Mouse (Mus musculus) heart, adult 11 months (tissue): ENCODE results near the gene Slf1.

Experiments
- DNase-seq: peaks from one replicate; pipeline ENCODE4 v3.0.0; 2022

Slf1 gene

DNA sequence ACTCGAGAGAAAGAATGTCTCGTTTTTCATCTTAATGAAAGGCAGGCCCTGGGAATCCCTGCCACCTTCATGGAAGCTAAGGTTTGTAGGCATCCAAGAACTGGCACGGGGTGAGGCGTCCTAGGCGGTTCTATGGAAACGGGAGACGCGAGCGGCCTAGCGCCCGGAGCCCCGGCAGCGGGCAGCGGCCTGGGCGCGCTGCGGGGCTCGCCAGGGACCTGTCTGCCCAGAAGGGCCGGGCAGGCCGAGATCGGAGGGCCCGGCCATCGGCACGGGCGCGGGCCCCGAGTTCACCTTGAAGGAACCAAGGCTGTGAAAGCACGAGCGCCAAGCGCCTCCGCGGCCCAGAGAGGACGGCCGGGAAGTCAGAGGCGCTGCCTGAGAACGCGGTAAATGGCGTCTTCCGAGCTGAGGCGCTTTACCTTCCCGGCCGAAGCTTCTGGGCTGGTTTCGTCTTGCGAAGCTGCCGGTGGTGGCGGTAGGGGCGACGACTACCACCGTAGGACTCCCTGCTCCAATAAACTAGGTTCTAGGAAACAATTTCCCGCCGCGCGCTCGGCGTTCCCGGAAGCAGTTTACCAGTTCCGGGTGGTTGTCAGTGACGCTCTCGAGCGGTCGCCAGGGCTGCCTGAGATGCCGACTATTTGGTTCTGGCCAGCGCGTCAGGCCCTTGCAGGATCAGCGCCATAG is at the start of gene Slf1, which contains the start of gene 2210408I21Rik:
Slf1 (minus strand) TSS at position 543 of the 690 bp plus-strand sequence.
2210408I21Rik (plus strand) TSS at position 610 of the 690 bp plus-strand sequence.
- DNase-seq = peak; percentile 98

DNA sequence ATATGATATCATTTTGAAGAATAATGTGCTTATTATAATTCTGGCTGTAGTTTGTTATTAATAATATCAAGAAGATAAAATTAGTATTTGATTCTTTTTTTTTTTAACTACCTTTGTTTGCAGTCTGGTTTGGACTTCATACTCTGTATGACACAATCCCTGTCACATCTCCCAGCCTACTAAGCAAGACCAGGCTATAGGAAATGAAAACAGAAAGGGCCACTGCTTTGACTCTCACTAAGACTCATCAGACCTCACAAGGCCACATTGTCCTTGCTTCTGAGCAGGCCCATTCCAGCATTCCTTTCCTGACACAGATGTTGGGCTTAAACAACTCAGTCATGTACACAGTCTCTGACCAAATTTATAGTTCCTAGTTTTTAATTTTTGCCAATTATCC is 42.7 kb upstream of the Slf1 start:
- DNase-seq = no peak

DNA sequence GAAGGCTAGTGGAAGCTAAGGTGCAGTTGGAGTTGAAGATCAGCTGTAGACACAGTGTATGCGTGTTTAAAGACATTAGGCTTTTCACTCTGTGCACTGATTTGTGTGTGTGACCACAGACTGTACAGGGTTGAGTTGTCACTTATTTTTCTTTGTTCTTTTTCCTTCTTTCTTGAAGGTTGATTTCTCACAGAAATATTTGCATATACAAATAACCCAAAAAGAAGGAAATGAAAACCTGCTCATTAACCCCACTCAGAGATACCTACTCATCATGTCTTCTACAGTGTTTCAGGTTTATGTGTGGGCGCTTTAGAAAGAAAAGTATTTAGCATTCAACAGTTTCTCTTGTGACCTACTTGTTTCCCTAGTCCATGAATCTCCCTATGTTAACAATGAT is 5.6 kb upstream of the Slf1 start:
- no peak for DNase-seq

DNA sequence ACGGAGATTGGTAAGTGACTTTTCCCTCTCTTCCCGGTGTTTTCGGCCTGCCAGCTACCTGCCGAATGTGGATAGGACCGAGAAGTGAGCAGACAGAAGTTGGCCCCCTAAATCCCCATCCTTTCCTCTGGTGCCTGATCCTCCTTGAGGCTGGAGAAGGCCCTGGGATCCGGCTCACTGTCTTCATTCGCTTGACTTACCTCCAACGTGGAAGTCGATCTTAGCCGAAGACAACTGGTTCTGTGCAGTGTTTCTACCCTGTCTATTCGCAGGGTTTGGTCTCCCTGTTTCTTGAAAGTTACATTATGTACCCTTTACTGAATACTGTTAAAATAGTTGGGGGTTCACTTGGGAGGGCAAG is 328 bp upstream of the Slf1 start:
- DNase-seq = no peak

DNA sequence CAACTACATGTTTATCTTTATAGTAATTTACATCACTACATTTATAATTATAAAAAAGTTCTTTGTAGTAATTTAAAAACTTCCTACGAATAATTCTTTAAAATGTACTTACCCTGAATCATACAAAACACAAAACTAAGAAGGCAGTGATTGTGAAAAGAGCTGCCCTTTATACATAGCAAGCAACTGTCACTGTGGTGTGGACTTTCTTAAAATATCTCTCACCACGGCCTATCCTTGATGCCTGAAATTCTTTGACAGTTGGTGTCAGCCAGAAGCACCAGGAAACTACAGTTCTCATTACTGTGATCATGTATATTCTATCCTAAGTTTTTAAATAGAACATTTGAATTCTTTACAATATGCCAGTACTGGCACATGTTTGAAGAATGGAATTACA is 4.1 kb downstream of the Slf1 start:
- no peak for DNase-seq

DNA sequence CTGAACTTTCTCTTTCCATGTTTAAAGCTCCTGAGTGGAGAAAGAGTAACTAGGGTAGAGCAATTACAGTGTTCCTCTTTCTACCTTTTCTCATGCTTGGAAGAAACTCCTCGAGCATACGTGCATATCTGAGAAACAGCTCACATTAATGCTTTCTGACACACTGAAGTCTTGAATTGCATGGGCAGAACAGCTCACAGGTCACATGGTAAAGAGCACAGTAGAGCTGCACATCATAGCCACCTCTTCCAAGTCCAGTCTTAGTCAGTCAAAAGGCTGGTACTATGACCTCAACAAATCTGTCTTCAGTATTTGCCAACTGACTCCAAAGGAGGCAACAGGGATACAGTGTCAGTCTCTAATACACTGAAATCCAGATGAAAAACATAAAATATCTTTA is 7.0 kb downstream of the Slf1 start:
- DNase-seq = no peak

DNA sequence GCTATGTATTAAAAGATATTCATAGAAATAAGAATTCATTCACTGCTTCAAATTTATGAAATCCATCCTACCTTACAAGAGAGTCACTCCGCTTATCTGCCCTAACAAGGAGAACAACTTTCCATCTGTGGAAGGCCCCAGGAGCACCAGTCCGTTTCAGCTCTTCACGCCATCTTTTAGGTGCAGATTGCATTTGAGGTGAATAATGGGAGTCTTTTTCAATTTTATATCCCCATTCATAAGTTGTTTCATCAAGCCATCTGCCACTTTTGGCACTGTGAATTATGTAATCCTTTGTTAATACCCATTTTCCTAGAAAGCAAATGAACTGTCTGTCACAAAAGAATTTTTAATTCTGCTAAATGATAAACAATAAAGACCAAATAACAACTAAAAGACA is 10.1 kb downstream of the Slf1 start:
- DNase-seq = peak; percentile 25

DNA sequence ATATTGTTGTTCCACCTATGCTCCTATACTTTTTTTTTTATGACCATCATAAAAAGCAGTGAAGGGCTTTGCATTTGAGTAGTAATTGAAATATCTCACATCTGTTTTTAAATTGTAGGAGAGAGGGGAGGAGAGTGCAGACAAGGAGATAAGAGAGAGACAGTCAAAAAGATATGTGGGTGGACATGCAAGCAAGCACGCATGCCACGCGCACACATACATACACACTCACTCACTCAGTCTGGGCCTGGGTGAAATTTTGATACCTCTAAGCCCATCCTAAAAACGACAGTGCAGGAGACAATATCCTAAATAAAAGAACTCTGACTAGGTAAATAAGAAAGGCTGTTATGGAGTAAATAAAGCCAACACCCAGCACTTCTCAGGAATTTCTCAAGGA is 16.6 kb downstream of the Slf1 start:
- no peak for DNase-seq

DNA sequence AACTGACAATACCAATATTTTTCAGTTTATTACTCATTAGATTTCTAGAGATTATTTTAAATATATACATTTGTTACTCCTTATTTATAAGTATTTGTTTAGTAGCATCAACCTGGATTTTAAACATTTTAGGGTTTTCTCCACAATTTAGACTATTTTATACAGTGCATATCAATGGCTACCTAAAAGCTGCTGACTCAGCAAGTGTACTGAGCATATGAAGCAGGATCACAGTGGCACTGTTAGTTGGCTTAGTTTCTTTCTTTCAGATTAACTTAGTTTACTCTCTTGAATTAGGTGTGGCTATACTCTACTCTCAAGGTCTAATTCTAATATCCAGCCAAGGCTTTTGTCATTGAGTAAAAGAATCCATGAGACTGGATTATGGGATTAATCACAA is 27.5 kb downstream of the Slf1 start:
- no peak for DNase-seq

DNA sequence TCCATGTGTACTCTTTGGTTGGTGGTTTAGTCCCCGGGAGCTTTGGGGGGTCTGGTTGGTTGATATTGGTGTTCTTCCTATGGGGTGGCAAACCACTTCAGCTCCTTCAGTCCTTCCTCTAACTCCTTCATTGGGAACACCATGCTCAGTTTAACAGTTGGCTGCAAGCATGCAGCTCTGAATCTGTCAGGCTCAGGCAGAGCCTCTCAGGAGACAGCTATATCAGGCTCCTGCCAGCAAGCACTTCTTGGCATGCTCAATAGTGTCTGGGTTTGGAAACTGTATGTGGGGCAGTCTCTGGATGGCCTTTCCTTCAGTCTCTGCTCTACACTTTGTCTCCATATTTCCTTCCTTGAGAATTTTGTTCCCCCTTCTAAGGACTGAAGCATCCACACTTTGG is 42.4 kb downstream of the Slf1 start:
- DNase-seq = peak; percentile 86

DNA sequence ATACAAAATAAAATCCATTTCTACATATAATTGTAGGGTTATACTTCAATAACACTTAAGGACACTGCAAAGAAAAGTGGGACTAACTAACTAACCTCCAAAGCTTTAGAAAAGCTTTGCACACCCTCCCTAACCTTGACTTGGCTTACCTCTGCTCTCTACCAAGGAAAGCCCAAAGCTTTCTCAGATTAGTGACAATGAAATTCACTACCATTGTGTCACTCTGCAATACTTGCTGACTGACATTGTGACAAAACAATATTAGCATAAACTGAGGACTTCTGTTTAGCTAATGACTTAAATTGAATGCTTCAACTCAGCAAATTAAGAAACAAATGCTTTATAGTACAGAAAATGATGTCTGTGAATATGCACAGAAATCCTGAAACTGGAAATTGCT is 63.2 kb downstream of the Slf1 start:
- no peak for DNase-seq

DNA sequence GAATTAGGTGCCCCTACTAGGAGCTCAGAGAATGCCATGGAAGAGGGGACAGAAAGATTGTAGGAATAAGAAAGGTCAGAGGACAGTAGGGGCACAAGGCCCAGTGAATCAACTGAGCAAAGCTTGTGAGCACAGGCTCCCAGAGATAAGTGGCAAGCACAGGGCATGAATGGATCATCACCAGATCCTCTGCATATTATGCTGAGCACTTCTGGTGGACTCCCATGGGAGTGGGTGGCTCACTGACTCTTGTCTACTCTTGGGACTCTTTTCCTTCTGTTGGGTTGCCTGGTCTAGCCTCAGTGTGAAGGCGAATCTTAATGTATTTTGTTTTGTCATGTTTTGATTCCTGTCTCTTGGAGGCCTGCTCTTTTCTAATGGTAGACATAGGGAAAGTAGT is 66.4 kb downstream of the Slf1 start:
- peak; percentile 76 for DNase-seq

DNA sequence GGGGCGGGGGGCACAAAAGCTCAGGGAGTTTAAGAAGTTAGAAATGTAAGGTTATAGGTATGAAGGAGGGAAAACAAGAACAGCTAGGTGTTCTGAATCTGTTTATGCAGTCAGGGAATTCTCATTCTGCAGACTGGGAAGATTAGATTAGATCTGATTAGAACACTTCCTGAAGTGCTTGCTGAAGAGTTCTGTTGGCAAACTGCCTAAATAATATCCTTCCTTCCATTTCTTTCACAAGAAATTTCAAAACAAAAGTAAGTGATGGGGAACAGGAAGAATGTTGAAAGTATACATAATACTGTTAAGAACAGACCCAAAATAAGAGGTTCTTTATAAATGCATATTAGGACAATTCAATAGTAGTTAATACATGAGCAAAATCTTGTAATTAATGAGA is 72.1 kb downstream of the Slf1 start:
- no peak for DNase-seq

DNA sequence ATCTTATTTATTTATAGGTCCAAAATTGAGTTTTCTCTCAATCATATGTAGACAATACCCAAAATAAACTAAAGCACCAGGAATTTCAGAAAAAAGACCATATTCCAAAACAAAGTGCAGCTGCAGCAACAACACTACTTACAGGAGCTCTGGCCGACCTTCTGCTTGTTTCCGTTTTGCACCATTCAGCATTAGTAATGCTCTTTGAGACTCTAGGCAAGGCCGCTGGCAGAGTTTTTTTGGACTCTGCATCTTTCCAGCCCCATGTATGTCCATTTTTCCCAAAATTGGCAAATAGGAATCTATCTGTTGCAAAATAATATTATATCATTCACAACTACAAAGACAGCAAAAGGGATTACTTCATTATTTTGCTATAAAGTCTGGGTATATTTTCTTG is 85.5 kb downstream of the Slf1 start:
- no peak for DNase-seq

DNA sequence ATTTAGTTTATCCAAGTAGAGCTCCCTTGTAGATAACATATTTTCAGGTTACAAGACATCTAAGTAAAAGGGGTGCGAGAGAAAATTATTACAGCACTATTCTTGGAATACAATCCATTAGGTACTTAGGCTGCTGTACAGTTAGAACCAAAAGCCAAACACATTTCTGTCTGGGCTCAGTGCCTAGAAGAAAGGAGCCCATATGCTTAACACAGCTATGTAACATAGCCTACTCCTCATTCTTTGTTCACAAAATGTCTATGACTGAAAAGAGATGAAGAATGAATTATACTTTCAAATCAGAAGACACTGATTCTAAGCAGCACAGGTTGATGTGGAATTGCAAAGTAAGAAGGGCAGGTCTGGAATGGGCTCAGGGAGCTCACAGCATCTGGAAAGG is 86.8 kb downstream of the Slf1 start:
- DNase-seq = no peak

DNA sequence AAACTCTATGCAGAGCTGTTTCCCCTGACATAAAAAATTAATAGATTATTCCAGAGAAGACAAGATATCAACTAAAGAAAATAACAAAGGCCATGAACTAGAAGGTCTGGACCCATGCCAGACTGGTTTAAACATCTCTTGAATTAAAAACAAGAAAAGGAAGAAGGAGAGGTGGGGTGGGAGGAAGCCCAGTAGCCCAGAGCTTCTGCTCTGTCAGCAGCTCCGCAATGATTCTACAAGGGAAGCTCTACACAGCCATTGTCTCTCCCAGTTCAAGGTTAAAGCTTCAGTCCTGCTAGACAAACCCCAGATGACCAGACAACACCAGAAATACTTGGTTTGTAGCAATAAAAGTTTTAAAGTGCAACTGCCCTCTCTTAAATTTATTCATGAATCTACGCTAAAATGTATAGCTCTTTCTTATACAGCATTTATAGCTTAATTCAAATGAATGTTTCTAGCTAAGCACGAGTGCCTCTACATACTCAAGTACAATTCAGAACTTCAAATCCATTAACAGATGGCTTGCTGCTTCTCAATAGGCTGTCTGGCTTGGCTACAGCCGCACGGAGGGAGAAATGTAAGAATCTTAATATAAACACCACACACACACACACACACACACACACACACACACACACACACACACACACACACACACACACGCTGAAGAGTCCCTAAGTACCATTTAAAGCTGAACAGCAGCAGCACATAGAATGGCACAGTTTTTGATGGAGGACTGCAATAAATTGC is 87.9 kb downstream of the Slf1 start:
- DNase-seq = no peak

DNA sequence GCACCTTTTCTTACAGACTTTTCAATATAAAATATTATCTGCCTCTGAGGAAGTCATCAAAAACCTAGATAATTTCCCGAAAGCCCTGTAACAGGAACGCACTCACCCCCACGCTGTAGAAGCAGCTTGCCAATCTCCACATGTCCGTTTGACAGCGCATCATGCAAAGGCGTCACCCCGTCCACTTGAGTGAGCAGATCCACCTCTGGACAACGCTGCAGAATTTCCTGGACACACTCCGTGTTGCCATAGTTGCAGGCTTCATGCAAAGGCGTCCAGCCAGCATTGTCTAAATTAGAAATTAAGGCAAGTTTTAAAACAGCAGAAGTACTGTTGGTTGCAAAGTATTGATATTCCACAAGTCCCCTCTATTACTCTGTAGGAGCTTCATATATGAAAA is 88.9 kb downstream of the Slf1 start:
- DNase-seq = peak; percentile 78

DNA sequence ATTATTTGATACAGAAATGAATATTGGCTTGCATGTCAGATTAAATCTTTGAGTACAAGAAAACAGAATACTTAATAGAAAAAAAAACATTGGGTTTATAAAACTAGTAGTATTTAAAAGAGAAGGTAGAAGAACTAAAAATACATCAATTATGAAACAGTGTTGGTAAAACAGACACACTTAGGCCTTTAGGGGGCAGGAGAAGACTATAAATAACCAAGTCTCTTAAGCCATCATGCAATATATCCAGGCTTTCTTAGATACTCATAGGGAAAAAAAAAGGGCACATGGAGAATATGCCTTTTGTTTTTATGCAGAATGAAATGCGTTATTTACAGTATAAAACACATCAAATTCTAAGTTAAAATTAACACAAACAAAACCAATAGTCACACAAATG is 89.9 kb downstream of the Slf1 start:
- DNase-seq = no peak

DNA sequence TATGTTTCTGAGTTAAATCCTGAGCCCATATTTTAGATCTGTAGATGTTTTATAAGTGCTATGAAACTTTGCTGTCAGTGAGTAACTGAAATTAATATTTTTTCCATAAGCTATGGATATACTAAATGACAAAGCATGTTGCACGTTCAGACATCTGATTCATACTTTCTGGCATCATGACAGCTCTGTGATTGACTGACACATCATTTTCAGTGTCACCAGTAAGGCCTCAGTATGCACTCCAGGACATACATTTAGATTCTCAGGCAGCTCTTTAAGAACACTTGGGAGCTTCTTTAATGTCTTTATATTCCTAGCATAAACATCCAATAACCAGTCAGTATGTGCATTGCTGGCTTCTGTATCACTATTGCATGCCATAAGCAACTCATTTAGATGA is 91.9 kb downstream of the Slf1 start:
- DNase-seq = no peak

DNA sequence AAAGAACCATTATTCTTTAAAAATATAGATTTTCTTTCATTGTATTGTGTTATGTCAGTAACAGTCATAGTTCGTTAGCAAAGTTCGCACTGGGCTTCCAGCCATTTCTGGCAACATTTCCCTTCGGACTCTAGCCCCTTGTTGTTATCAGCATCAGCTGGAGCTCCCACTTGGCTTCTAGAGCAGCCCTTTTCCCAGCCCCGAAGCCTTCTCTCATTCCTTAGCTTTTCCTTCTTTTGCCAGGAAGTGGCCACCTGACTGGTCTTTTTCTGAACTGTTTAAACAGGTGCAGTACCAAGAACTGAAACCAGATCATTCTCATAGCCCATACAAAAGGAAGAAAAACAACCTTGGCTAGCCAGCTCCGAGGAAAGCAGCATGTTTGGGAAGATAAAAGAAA is 105.7 kb downstream of the Slf1 start:
- peak; percentile 88 for DNase-seq

DNA sequence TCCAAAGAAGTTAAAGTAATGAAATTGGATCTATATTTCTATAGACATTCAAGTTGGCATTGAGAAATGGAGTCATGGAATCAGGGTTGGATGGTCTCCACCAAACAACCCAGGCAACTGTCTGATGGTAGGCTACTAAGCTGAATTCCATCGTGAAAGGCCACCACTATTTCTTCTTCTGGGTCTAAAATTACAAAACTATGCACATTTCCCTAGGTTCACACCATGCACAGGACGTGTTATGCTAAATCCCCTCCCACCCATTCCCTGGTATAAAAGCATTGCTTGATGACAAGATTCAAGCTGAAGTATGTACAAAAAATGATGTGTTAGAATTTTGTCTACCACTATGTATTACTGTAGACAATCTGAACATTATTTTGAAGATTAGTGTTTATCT is 116.4 kb downstream of the Slf1 start:
- DNase-seq = no peak

DNA sequence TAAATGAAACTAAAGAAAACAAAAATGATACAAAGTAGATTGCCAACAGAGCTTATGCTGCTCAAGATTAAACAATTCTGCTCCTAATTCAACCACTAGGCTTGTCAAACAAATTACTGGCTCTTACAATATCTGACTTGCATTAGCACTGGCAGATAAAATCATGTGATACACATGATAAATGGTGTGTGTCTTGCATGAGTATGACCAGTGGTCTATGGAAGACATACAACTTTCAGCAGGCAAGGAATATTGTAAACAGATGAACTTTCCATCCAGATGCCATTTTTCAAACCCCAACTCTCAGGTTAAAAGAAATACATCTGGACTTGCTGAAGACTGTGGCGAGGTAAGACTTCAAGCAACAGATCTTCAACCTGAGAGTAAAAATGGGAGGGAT is 131.6 kb downstream of the Slf1 start:
- no peak for DNase-seq

DNA sequence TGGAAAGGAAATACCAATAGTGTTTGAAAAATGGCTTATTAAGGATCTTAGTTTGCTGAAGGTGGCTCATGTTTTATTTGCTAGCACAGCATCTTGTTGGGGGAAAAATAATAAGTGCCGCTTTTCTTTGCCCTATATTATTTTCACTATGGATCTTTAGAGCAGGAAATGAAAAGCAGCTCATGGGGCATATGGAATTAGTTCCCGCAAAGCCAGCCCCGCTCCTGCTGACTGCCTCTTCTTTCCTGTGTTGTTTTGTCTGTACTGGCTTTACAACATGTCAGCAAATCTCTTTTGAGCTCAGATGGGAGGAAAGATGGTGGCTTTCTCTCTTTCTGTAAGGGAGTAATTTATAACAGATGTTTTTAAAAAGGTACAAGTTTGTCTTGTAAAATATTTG is 132.6 kb downstream of the Slf1 start:
- no peak for DNase-seq
